In genomic region chr14:122130111-122130797, GRCm38 (mm10) we compare ENCODE assay signal across 10 mouse cellular contexts. TPM values are rescaled to one million over a fixed set of nuclear protein-coding genes. Genes with fewer than 3 reads are reported as not detected.
DNase-seq lines count a peak whose midpoint lies in the region; ATAC-seq lines count a peak whose summit lies in the region.
"Had no signal": no experiment of that assay in that cellular context is flagged by ENCODE, and none has a peak within 500 bp of the region (broad histone marks: within the 10 kb centered on the region; RNA-seq: fewer than 3 reads in every experiment).

No protein-coding gene starts in this region.

- H3K9me3 ChIP-seq in kidney, embryonic 16.5 days (ENCODE audit: low read length): no peaks in the 10 kb centered on the region
- no peaks in the 10 kb centered on the region for H3K9me3 ChIP-seq in liver, embryonic 16.5 days (replicated peaks; ENCODE audit: control insufficient read depth, low read length)
- no peaks in the 10 kb centered on the region for H3K9me3 ChIP-seq in hindbrain, embryonic 11.5 days (ENCODE audit: control insufficient read depth, low read length)
- H3K9me3 ChIP-seq: neural tube, embryonic 13.5 days had no signal

- H3K4me3 ChIP-seq in kidney, embryonic 16.5 days (ENCODE audit: low read length): no peak overlapping the region
- H3K4me3 ChIP-seq in liver, embryonic 16.5 days (ENCODE audit: low read depth, low read length): no peak overlapping the region
- H3K4me3 ChIP-seq in hindbrain, embryonic 11.5 days (ENCODE audit: low read depth, low read length): no peak overlapping the region
- H3K4me3 ChIP-seq: neural tube, embryonic 13.5 days had no signal

- 86% methylated on average over 5 of the region's 5 CpGs for WGBS in kidney, embryonic 16.5 days
- 67% methylated on average over 5 of the region's 5 CpGs for WGBS in liver, embryonic 16.5 days (ENCODE audit: insufficient replicate concordance)
- 91% methylated on average over 5 of the region's 5 CpGs for WGBS in hindbrain, embryonic 11.5 days

- no peaks in the 10 kb centered on the region for H3K27me3 ChIP-seq in kidney, embryonic 16.5 days (ENCODE audit: insufficient read depth, low read length)
- H3K27me3 ChIP-seq in liver, embryonic 16.5 days (ENCODE audit: control insufficient read depth, insufficient read depth, low read depth, low read length): no peaks in the 10 kb centered on the region
- no peaks in the 10 kb centered on the region for H3K27me3 ChIP-seq in hindbrain, embryonic 11.5 days (ENCODE audit: control insufficient read depth, insufficient read depth, low read length)
- H3K27me3 ChIP-seq: neural tube, embryonic 13.5 days had no signal

- no peak overlapping the region for H3K27ac ChIP-seq in kidney, embryonic 16.5 days (ENCODE audit: low read length)
- H3K27ac ChIP-seq in liver, embryonic 16.5 days (ENCODE audit: low read length): no peak overlapping the region
- H3K27ac ChIP-seq in hindbrain, embryonic 11.5 days (ENCODE audit: low read depth, low read length): no peak overlapping the region
- H3K27ac ChIP-seq: neural tube, embryonic 13.5 days had no signal

- H3K4me1 ChIP-seq in kidney, embryonic 16.5 days (ENCODE audit: insufficient read depth, low read length): no peaks in the 10 kb centered on the region
- no peaks in the 10 kb centered on the region for H3K4me1 ChIP-seq in liver, embryonic 16.5 days (ENCODE audit: control insufficient read depth, low read depth, low read length)
- no peaks in the 10 kb centered on the region for H3K4me1 ChIP-seq in hindbrain, embryonic 11.5 days (replicated peaks; ENCODE audit: control insufficient read depth, insufficient read depth, low read length)
- H3K4me1 ChIP-seq: neural tube, embryonic 13.5 days had no signal

- intact Hi-C loops in heart, postnatal 25 days (cut with DNase I): loop anchor here (2.0 to 10.0 kb wide), 2 partner anchors 65 to 205 kb away; no protein-coding TSS in a partner anchor

- no peak for ATAC-seq in kidney, embryonic 16.5 days (ENCODE audit: low FRiP score, low TSS enrichment)
- peak; percentile 70 for ATAC-seq in activated CD4-positive, CD25-positive, alpha-beta regulatory T cell, adult 4 months
- ATAC-seq in liver, embryonic 16.5 days (ENCODE audit: low read depth): peak; percentile 43; the same call in 1 of the 2 replicates
- ATAC-seq in hindbrain, embryonic 11.5 days (ENCODE audit: low FRiP score): no peak

- no peak overlapping the region for H3K4me2 ChIP-seq in kidney, embryonic 16.5 days (replicated peaks; ENCODE audit: low read depth, low read length)
- H3K4me2 ChIP-seq in liver, embryonic 16.5 days (ENCODE audit: low read depth, low read length): no peak overlapping the region
- no peak overlapping the region for H3K4me2 ChIP-seq in hindbrain, embryonic 11.5 days (replicated peaks; ENCODE audit: low read depth, low read length)
- H3K4me2 ChIP-seq: neural tube, embryonic 13.5 days had no signal

- H3K36me3 ChIP-seq in kidney, embryonic 16.5 days (ENCODE audit: insufficient read depth, low read length): peaks cover 18% of the 10 kb centered on the region; the same call in 1 of the 2 replicates
- H3K36me3 ChIP-seq in liver, embryonic 16.5 days (ENCODE audit: control insufficient read depth, insufficient read depth): peaks cover 21% of the 10 kb centered on the region
- H3K36me3 ChIP-seq in hindbrain, embryonic 11.5 days (ENCODE audit: control insufficient read depth, insufficient read depth, low read length): no peaks in the 10 kb centered on the region

- peak; percentile 40 for DNase-seq in kidney, adult 9 months
- DNase-seq in A20 (ENCODE audit: low read depth, low spot score): peak; percentile 35
- DNase-seq in cerebellum, postnatal 25 days: no peak
- no peak for DNase-seq in heart, postnatal 25 days (ENCODE audit: low spot score)
- no peak for DNase-seq in hindbrain, embryonic 11.5 days (ENCODE audit: low spot score)
- DNase-seq: layer of hippocampus, adult 9-11 months had no signal

- H3K9ac ChIP-seq in kidney, embryonic 16.5 days (replicated peaks; ENCODE audit: low read length): no peak overlapping the region
- H3K9ac ChIP-seq in liver, embryonic 16.5 days (ENCODE audit: low read depth, low read length): no peak overlapping the region
- no peak overlapping the region for H3K9ac ChIP-seq in hindbrain, embryonic 11.5 days (ENCODE audit: low read depth, low read length)
- H3K9ac ChIP-seq: neural tube, embryonic 13.5 days had no signal

RNA-seq across cellular contexts. Expression of gene Tm9sf2, which starts 23.4 kb away (rescaled TPM):
- polyA plus RNA-seq in kidney, embryonic 16.5 days (2015; fragmentation: Nextera tagmentation; extraction: Ambion mirVana): 202 and 214 TPM in 2 replicates
- polyA plus RNA-seq in activated CD4-positive, CD25-positive, alpha-beta regulatory T cell, adult 4 months (2017; shearing (Covaris generic)): 10 to 100 TPM; 62.7 to 83.6 TPM
- 78.0 and 78.3 TPM in 2 replicates for polyA plus RNA-seq in liver, embryonic 16.5 days (2015; fragmentation: Nextera tagmentation; extraction: Ambion mirVana)
- total RNA-seq in heart, postnatal 25 days (2021): 100 to 1,000 TPM; 122 to 129 TPM
- 130 and 138 TPM in 2 replicates for polyA plus RNA-seq in hindbrain, embryonic 11.5 days (2014; fragmentation: Nextera tagmentation; extraction: Ambion mirVana)

RNA-seq across cellular contexts. Expression of gene Clybl, which starts 51.2 kb away (rescaled TPM):
- polyA plus RNA-seq in kidney, embryonic 16.5 days (2015; fragmentation: Nextera tagmentation; extraction: Ambion mirVana): 31.3 and 35.6 TPM in 2 replicates
- 10 to 100 TPM; 10.6 to 11.0 TPM for polyA plus RNA-seq in activated CD4-positive, CD25-positive, alpha-beta regulatory T cell, adult 4 months (2017; shearing (Covaris generic))
- polyA plus RNA-seq in liver, embryonic 16.5 days (2015; fragmentation: Nextera tagmentation; extraction: Ambion mirVana): 22.1 and 23.1 TPM in 2 replicates
- 100 to 1,000 TPM; 113 to 123 TPM for total RNA-seq in heart, postnatal 25 days (2021)
- 24.1 and 30.6 TPM in 2 replicates for polyA plus RNA-seq in hindbrain, embryonic 11.5 days (2014; fragmentation: Nextera tagmentation; extraction: Ambion mirVana)

Comparison
In these comparisons a context has a peak if more than half of its experiments do, and no peak if none do; other contexts are left out.
1. DNase-seq: peak in kidney, adult 9 months (single experiment) and A20 (single experiment); none in cerebellum, postnatal 25 days (0 of 2), heart, postnatal 25 days (single experiment) and hindbrain, embryonic 11.5 days (single experiment).
2. ATAC-seq: peak in activated CD4-positive, CD25-positive, alpha-beta regulatory T cell, adult 4 months (single experiment) and liver, embryonic 16.5 days (single experiment); none in kidney, embryonic 16.5 days (single experiment) and hindbrain, embryonic 11.5 days (single experiment).